Mouse (Mus musculus) stomach, embryonic 16.5 days (tissue): ENCODE results near the gene Wdr83. TPM values are rescaled to one million over a fixed set of nuclear protein-coding genes. Genes with fewer than 3 reads are reported as not detected.

Source experiments
- microRNA-seq: library from miRNA; unstranded; fragments of <30 nt; microRNA quantifications from one replicate; pipeline ENCODE4, GENCODE M21; 2016
- polyA plus RNA-seq: library from polyadenylated mRNA; unstranded; fragments of >200 nt; fragmentation: Nextera tagmentation; extraction: Ambion mirVana; gene quantifications from 2 replicates; pipeline ENCODE4 v1.2.1, GENCODE M21; 2015

The Wdr83 gene
- polyA plus RNA-seq, 1 experiment from 2014 or later = 36.8 TPM

Small RNAs within 50 kb of the gene (microRNA-seq; reads per million reads assigned to microRNA genes)
- gene Gm23388 (3.1 reads per million, percentile 17 among the genes with 10 or more reads in this experiment), gene Mir7070 (1.5 reads per million)

Other genes starting within 250 kb of the Wdr83 start
- 42.0 and 49.5 TPM in 2 replicates for gene Gadd45gip1, start 249.8 kb downstream of the Wdr83 start, polyA plus RNA-seq
- 106 and 122 TPM in 2 replicates for gene Rad23a, start 240.6 kb downstream of the Wdr83 start, polyA plus RNA-seq
- gene Calr, start 234.4 kb downstream of the Wdr83 start, polyA plus RNA-seq = 1,028 and 1,118 TPM in 2 replicates
- 85.9 and 91.5 TPM in 2 replicates for gene Farsa, start 224.3 kb downstream of the Wdr83 start, polyA plus RNA-seq
- 44.9 and 49.0 TPM in 2 replicates for gene Syce2, start 209.2 kb downstream of the Wdr83 start, polyA plus RNA-seq
- gene Gcdh, start 187.4 kb downstream of the Wdr83 start, polyA plus RNA-seq = 41.1 and 45.8 TPM in 2 replicates
- 15.7 and 18.4 TPM in 2 replicates for gene Klf1, start 179.4 kb downstream of the Wdr83 start, polyA plus RNA-seq
- 14.0 and 14.4 TPM in 2 replicates for gene Dnase2a, start 172.7 kb downstream of the Wdr83 start, polyA plus RNA-seq
- 1.4 and 1.6 TPM in 2 replicates for gene Mast1, start 143.9 kb downstream of the Wdr83 start, polyA plus RNA-seq
- gene Rtbdn, start 134.3 kb downstream of the Wdr83 start, polyA plus RNA-seq = 0.19 and 0.28 TPM in 2 replicates
- gene Gm49661, start 111.9 kb downstream of the Wdr83 start, polyA plus RNA-seq = not detected in 2 replicates
- gene Prdx2, start 111.7 kb downstream of the Wdr83 start, polyA plus RNA-seq = 584 and 593 TPM in 2 replicates
- gene Rnaseh2a, start 111.5 kb downstream of the Wdr83 start, polyA plus RNA-seq = 97.5 and 108 TPM in 2 replicates
- 21.6 and 25.8 TPM in 2 replicates for gene Junb, start 102.6 kb downstream of the Wdr83 start, polyA plus RNA-seq
- gene Hook2, start 90.7 kb downstream of the Wdr83 start, polyA plus RNA-seq = 50.0 TPM in 2 replicates
- 0.30 and 0.42 TPM in 2 replicates for gene Best2, start 66.8 kb downstream of the Wdr83 start, polyA plus RNA-seq
- 108 and 110 TPM in 2 replicates for gene Asna1, start 56.0 kb downstream of the Wdr83 start, polyA plus RNA-seq
- gene Trir, start 54.5 kb downstream of the Wdr83 start, polyA plus RNA-seq = 63.4 and 64.0 TPM in 2 replicates
- gene Tnpo2, start 44.4 kb downstream of the Wdr83 start, polyA plus RNA-seq = 28.6 and 31.0 TPM in 2 replicates
- gene Fbxw9, start 21.3 kb downstream of the Wdr83 start, polyA plus RNA-seq = 28.1 and 29.9 TPM in 2 replicates
- gene Gm5741, start 13.3 kb downstream of the Wdr83 start, polyA plus RNA-seq = 0.53 TPM in 1 of 2 replicates, not detected in the other
- 47.1 TPM in 2 replicates for gene Dhps, start 9.5 kb downstream of the Wdr83 start, polyA plus RNA-seq
- 116 and 131 TPM in 2 replicates for gene Wdr83os, start 566 bp downstream of the Wdr83 start, polyA plus RNA-seq
- gene Man2b1, start 2.0 kb upstream of the Wdr83 start, polyA plus RNA-seq = 59.8 and 61.3 TPM in 2 replicates
- gene Zfp791, start 41.8 kb upstream of the Wdr83 start, polyA plus RNA-seq = 3.0 and 4.0 TPM in 2 replicates
- gene Cks1brt, start 70.6 kb upstream of the Wdr83 start, polyA plus RNA-seq = not detected in 2 replicates
- not detected in 2 replicates for gene Olfr371, start 144.7 kb upstream of the Wdr83 start, polyA plus RNA-seq
- 76.8 and 78.2 TPM in 2 replicates for gene Orc6, start 218.3 kb upstream of the Wdr83 start, polyA plus RNA-seq
- gene Vps35, start 218.5 kb upstream of the Wdr83 start, polyA plus RNA-seq = 154 and 159 TPM in 2 replicates